Mouse (Mus musculus) myocyte (in vitro differentiated cells): ENCODE measurements around the gene Lrrc40.

Experiments used
- MAX ChIP-seq: IDR thresholded peaks from one replicate; pipeline ENCODE4 v1.6.1; 2011; ENCODE audit warnings: low read depth, mild to moderate bottlenecking, control low read depth
- POLR2A ChIP-seq: IDR thresholded peaks from one replicate; pipeline ENCODE4 v1.6.1; 2011; ENCODE audit warnings: low read depth, mild to moderate bottlenecking, control low read depth, moderate library complexity; ENCODE audit not compliant: insufficient read length
- POLR2AphosphoS2 ChIP-seq: IDR thresholded peaks from one replicate; pipeline ENCODE4 v1.6.1; 2011; ENCODE audit warnings: low read depth, control low read depth; ENCODE audit not compliant: insufficient read length
- TCF12 ChIP-seq: IDR thresholded peaks from one replicate; pipeline ENCODE4 v1.6.1; 2011; ENCODE audit warnings: mild to moderate bottlenecking, control low read depth; ENCODE audit not compliant: poor library complexity, insufficient read depth, severe bottlenecking

DNA sequence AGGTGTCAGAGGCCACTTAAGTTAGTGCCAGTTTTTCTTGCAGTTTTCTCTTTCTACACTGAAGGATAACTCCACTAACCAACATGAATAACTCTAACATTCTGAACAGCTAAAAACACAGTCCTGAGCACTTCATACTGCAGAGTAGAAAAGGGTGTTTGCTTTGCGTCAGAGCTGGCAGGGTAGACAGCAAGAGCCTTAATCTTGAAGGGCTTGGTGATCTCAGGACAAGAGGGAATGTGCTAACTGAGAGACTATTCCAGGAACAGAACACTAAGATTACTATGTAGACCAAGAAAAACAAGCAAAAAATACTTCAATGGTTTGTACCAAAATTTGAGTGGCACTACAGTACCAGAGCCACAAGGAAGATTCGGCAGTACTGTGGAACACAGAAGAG, 38.5 kb downstream of the Lrrc40 start:
- TF ChIP-seq POLR2A: no peak
- no peak for TF ChIP-seq MAX
- no peak for TF ChIP-seq POLR2AphosphoS2
- TF ChIP-seq TCF12: no peak
